Mouse (Mus musculus) cortical plate, adult 2 months (tissue): ENCODE measurements around the gene Mlxipl.

Experiments used
- CTCF ChIP-seq: fragments of 200-500 bp; IDR thresholded peaks from 2 replicates; pipeline ENCODE4 v1.5.1; 2011; ENCODE audit warnings: mild to moderate bottlenecking, control low read depth, low read length; ENCODE audit not compliant: insufficient read depth; ENCODE audit errors: extremely low read depth
- POLR2A ChIP-seq: fragments of 200-500 bp; IDR thresholded peaks from 2 replicates; pipeline ENCODE4 v1.6.1; 2011; ENCODE audit warnings: mild to moderate bottlenecking, low read length, control low read depth; ENCODE audit not compliant: insufficient read depth; ENCODE audit errors: extremely low read depth

DNA sequence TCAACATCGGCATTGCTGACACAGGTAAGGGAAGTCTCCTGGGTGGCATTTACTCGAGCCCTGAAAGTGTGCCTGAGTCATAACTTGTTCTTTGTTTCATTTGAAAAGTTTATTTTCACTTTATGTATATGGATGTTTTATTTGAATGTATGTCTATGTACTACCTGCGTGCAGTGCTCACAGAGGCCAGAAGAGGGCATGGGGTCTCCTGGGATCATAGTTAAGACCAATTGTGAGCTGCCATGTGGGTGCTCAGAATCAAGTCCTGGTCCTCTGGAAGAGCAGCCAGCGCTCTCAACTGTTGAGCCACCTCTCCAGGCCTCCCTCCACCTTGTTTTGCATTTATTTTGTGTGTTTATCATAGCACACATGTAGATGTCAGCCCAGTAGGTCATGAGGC is 66.8 kb downstream of the Mlxipl start:
- TF ChIP-seq CTCF (no peak), POLR2A (no peak)
